Mouse (Mus musculus) limb, embryonic 10.5 days (tissue): ENCODE results near the gene P2ry10. TPM values are rescaled to one million over a fixed set of nuclear protein-coding genes. Genes with fewer than 3 reads are reported as not detected.
"Not testable (repeated sequence)": the region's sequence is repeated elsewhere in the genome, so short reads cannot be mapped to it uniquely, and the experiment has no call there.

Experiments
- DNase-seq: peaks from one replicate; pipeline ENCODE4 v3.0.0-alpha.2; 2017; ENCODE audit warnings: low spot score
- H3K27ac ChIP-seq: fragments of 300-500 bp; sonication (generic); 2 replicates; pipeline ENCODE4 v1.5.1; 2016; ENCODE audit warnings: mild to moderate bottlenecking
- H3K27me3 ChIP-seq: fragments of 300-500 bp; sonication (generic); 2 replicates; pipeline ENCODE4 v1.6.1; 2016; ENCODE audit warnings: low read depth, mild to moderate bottlenecking; ENCODE audit not compliant: poor library complexity, severe bottlenecking
- H3K36me3 ChIP-seq: fragments of 300-500 bp; sonication (generic); 2 replicates; pipeline ENCODE4 v1.6.1; 2016; ENCODE audit warnings: mild to moderate bottlenecking, moderate library complexity
- H3K4me1 ChIP-seq: fragments of 300-500 bp; sonication (generic); 2 replicates; pipeline ENCODE4 v1.6.1; 2016
- H3K4me3 ChIP-seq: fragments of 300-500 bp; sonication (generic); 2 replicates; pipeline ENCODE4 v1.5.1; 2016; ENCODE audit warnings: mild to moderate bottlenecking, moderate library complexity
- H3K9me3 ChIP-seq: fragments of 300-500 bp; sonication (generic); replicated peaks from 2 replicates; pipeline ENCODE4 v1.6.1; 2016; ENCODE audit warnings: mild to moderate bottlenecking
- WGBS: fragments of 180-500 bp; shearing (Covaris S2); methylation state at CpG from one replicate; pipeline ENCODE4 v1.1.7; 2016; 5-methylcytosine and 5-hydroxymethylcytosine counted together
- polyA plus RNA-seq: library from polyadenylated mRNA; unstranded; fragments of >200 nt; fragmentation: Nextera tagmentation; extraction: Ambion mirVana; gene quantifications from 2 replicates; pipeline ENCODE4 v1.2.1, GENCODE M21; 2016

Gene P2ry10
- 0.09 TPM in 1 of 2 replicates, not detected in the other for polyA plus RNA-seq

GRCm38 (mm10) chrX:107088177-107088576 is at the start of gene P2ry10:
P2ry10 (plus strand) TSS chrX:107088492.
- Histone ChIP-seq H3K36me3 (no peaks in the 10 kb centered on the region), H3K27me3 (0 out of 2 replicates have a peak, but pooled peaks cover 8% of the 10 kb centered on the region), H3K4me1 (no peaks in the 10 kb centered on the region), H3K27ac (no peak within 1 kb of the TSS), H3K9me3 (no peaks in the 10 kb centered on the region), H3K4me3 (no peak within 1 kb of the TSS)
- 74% methylated on average over 4 of the region's 4 CpGs for WGBS
- no peak for DNase-seq

GRCm38 (mm10) chrX:107039146-107039545 is 49.1 kb upstream of the P2ry10 start:
- no peak overlapping the region for H3K27ac ChIP-seq
- H3K4me3 ChIP-seq, result no peak overlapping the region
- H3K4me1 ChIP-seq, result no peaks in the 10 kb centered on the region
- no peak for DNase-seq
- no peaks in the 10 kb centered on the region for H3K9me3 ChIP-seq
- no peaks in the 10 kb centered on the region for H3K36me3 ChIP-seq
- H3K27me3 ChIP-seq, result peaks cover 8% of the 10 kb centered on the region; the same call in 1 of the 2 replicates

DNA sequence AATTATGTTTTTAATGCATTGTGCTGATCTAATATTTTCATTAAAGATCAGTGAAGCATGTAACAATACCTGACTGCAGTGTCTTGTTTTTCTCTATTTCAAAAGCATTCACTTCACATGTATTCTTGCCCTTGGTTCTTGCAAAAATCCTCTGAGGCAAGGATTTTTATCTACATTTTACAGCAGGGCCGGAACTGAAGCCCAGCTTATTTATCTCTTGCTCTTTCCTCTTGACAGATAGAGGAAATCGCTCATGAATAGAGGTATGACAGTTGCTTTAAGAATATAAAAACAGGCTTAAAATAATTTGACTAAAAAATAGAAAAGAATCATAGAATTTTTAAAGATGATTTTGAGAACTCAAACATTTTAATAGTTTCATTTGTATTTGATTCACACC is 48.7 kb upstream of the P2ry10 start:
- Histone ChIP-seq H3K36me3 (no peaks in the 10 kb centered on the region), H3K4me3 (no peak overlapping the region), H3K27me3 (peaks cover 7% of the 10 kb centered on the region; the same call in 1 of the 2 replicates), H3K27ac (no peak overlapping the region), H3K4me1 (no peaks in the 10 kb centered on the region), H3K9me3 (no peaks in the 10 kb centered on the region)
- DNase-seq, result no peak
- 79% methylated on average over 2 of the region's 2 CpGs for WGBS

DNA sequence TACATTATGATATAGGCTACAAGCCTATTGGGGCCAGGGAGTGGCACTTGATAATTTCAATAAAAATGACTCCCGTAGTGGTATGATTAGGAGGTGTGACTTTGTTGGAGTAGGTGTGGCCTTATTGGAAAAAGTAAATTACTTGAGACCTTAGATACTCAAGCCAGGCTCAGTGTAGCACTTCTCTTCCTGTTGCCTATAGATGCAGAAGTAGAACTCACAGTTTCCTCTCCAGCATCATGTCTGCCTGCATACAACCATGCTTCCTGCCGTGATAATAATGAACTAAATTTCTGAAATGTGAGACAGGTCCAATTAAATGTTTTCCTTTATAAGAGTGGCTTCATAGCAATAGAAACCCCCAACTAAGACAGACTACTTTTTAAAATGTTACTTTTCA is 45.9 kb upstream of the P2ry10 start:
- WGBS, result 89% methylated on average over 2 of the region's 2 CpGs
- Histone ChIP-seq H3K9me3 (no peaks in the 10 kb centered on the region), H3K27me3 (no peaks in the 10 kb centered on the region), H3K4me1 (no peaks in the 10 kb centered on the region), H3K36me3 (no peaks in the 10 kb centered on the region), H3K27ac (no peak overlapping the region), H3K4me3 (no peak overlapping the region)
- no peak for DNase-seq

DNA sequence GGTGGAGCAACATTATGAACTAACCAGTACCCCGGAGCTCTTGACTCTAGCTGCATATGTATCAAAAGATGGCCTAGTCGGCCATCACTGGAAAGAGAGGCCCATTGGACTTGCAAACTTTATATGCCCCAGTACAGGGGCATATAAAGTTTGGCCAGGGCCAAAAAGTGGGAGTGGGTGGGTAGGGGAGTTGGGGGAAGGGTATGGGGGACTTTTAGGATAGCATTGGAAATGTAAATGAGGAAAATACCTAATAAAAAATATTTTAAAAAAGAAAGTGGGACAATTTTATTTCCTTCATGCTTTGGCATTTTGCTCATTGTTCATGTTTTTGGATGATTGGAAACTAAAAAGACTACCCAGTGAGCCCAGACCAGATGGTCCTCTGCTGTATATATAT is 4.9 kb upstream of the P2ry10 start:
- H3K4me1 ChIP-seq, DNase-seq, H3K27ac ChIP-seq, H3K36me3 ChIP-seq, H3K27me3 ChIP-seq, H3K4me3 ChIP-seq, H3K9me3 ChIP-seq: not testable (repeated sequence)
- WGBS, result 97% methylated on average over 2 of the region's 2 CpGs

GRCm38 (mm10) chrX:107084320-107084719 is 4.0 kb upstream of the P2ry10 start:
- Histone ChIP-seq H3K4me3 (no peak overlapping the region), H3K27ac (no peak overlapping the region), H3K9me3 (no peaks in the 10 kb centered on the region), H3K27me3 (0 out of 2 replicates have a peak, but pooled peaks cover 4% of the 10 kb centered on the region), H3K36me3 (no peaks in the 10 kb centered on the region), H3K4me1 (no peaks in the 10 kb centered on the region)
- no peak for DNase-seq

DNA sequence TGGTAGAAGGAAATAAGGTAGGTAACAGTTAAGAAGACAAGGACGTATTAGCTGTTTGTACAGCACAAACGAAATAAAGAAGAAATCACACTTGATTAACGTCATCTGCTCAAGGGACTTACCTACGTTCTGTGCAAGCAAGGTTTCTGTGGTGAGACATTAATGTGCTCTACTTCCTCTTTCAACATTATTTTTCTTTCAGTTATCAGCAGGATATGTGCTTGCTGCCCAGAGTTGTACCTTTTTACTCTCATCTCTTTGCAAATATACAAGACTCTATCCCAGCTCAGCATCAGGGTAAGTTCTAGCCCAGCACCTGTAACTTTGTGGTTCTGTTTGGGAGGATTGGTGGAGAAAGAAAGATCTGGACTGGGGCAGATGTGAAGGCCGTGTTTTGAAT is 839 bp downstream of the P2ry10 start:
- 86% methylated on average over 5 of the region's 5 CpGs for WGBS
- DNase-seq, result no peak
- Histone ChIP-seq H3K4me1 (no peaks in the 10 kb centered on the region), H3K4me3 (no peak overlapping the region), H3K9me3 (no peaks in the 10 kb centered on the region), H3K36me3 (no peaks in the 10 kb centered on the region), H3K27ac (no peak overlapping the region), H3K27me3 (0 out of 2 replicates have a peak, but pooled peaks cover 8% of the 10 kb centered on the region)

DNA sequence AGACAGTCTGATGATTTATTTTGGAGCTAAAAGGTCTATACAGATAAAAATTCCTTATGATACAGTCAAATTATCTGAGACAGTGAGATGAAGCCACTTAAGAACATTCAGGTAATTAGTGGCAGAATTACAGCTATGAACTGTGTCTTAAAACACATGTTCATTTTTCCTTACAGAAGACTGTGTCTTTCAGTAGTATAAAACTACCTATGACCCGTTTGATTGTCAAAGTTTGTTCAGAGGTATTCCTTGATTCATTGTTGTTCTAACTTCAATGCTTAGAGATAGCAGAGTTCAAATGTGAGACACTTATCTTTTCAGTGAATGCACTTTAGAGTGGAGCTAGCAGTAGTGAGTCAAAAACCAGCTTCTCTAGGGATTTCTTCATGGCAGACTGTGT is 1.6 kb downstream of the P2ry10 start:
- Histone ChIP-seq H3K36me3 (no peaks in the 10 kb centered on the region), H3K4me3 (no peak overlapping the region), H3K4me1 (no peaks in the 10 kb centered on the region), H3K27ac (no peak overlapping the region), H3K9me3 (no peaks in the 10 kb centered on the region), H3K27me3 (0 out of 2 replicates have a peak, but pooled peaks cover 8% of the 10 kb centered on the region)
- 76% methylated on average over 1 of the region's 1 CpGs for WGBS
- no peak for DNase-seq

DNA sequence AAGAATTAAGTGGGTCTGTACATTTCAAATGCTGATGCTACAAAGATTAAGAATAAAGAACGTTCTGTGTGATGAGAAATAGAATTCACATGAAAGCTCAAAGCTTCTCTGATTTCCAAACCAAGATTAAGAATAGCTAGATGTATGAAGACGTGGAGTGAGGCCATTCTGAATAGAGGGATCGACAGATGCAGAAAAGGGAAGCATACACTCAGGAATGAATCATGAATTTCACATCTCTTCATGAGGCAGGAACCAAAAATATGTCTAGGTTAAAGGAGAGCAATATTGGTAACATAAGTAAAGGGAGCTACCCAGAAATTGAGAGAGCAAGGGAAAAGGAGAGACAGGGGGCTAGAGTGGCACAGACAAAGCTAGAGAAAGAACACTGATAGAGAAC is 7.3 kb downstream of the P2ry10 start:
- H3K27me3 ChIP-seq, result 0 out of 2 replicates have a peak, but pooled peaks cover 5% of the 10 kb centered on the region
- no peaks in the 10 kb centered on the region for H3K4me1 ChIP-seq
- H3K4me3 ChIP-seq, result no peak overlapping the region
- 81% methylated on average over 3 of the region's 3 CpGs for WGBS
- no peaks in the 10 kb centered on the region for H3K9me3 ChIP-seq
- DNase-seq, result no peak
- no peaks in the 10 kb centered on the region for H3K36me3 ChIP-seq
- no peak overlapping the region for H3K27ac ChIP-seq

DNA sequence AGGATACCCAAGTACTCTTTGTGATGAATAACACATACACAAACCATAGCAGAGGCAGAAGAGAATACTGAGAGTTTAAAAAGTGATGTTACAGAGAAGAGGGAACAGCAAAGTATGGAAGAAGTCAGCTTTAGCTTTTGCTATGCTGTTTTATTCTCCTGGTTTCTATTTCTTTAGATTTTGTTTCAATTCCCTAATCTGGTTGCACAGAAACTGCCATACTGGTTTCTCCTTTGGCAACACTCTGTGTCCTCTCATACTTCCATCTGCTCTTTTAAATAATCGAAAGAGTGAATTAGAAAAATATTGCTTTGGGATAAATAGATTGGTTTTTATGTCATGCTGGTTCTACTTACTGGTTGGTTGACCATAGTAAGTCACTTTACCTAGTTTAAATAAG is 28.0 kb downstream of the P2ry10 start:
- Histone ChIP-seq H3K27me3 (no peaks in the 10 kb centered on the region; the same call in 1 of the 2 replicates), H3K4me1 (no peaks in the 10 kb centered on the region), H3K27ac (no peak overlapping the region), H3K4me3 (no peak overlapping the region), H3K9me3 (no peaks in the 10 kb centered on the region), H3K36me3 (no peaks in the 10 kb centered on the region)
- 89% methylated on average over 1 of the region's 1 CpGs for WGBS
- no peak for DNase-seq

DNA sequence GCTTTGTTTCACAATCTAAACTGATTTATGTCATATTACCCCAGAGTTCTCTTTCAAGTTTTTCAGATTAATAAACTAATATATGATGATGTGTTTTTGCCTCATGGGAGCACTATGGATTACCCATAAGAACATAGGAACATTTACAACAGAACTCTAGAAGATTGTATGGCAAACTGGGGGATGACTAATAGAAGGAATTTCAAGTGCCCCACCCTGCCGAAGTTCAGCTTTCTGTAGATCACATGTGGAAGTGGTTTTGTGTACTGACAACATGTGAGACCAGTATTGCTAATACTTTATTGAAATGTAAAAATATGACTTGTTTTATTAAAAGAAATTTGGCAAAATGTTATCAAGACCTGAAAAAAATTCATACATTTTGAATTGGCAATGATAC is 28.7 kb downstream of the P2ry10 start:
- Histone ChIP-seq H3K36me3 (no peaks in the 10 kb centered on the region), H3K27me3 (no peaks in the 10 kb centered on the region), H3K4me1 (no peaks in the 10 kb centered on the region), H3K4me3 (no peak overlapping the region), H3K9me3 (no peaks in the 10 kb centered on the region), H3K27ac (no peak overlapping the region)
- 91% methylated on average over 1 of the region's 1 CpGs for WGBS
- DNase-seq, result no peak

DNA sequence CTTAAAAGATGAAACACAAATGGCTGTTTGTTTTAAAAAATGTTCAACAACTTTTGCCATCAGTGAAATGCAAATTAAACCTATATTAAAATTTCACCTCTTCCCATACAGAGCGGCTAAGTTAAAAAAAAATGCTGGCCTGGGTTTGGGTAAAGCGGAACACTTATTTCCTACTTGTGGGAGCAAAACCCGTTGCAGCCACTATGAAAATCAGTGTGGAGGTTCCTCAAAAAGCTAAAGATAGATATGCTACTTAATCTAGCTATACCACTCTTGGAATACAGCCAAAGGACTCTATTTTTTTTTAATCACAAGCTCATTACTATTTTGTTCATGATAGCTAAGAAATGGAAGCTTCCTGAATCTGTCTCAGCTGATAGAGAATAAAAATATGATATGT is 54.9 kb downstream of the P2ry10 start:
- no peak for DNase-seq
- no peaks in the 10 kb centered on the region for H3K27me3 ChIP-seq
- H3K4me1 ChIP-seq, result no peaks in the 10 kb centered on the region
- H3K36me3 ChIP-seq, result no peaks in the 10 kb centered on the region
- WGBS, result 92% methylated on average over 3 of the region's 3 CpGs
- H3K27ac ChIP-seq, result no peak overlapping the region
- H3K9me3 ChIP-seq, result no peaks in the 10 kb centered on the region
- H3K4me3 ChIP-seq, result no peak overlapping the region

GRCm38 (mm10) chrX:107143930-107144329 is 55.6 kb downstream of the P2ry10 start:
- DNase-seq, result no peak
- no peaks in the 10 kb centered on the region for H3K36me3 ChIP-seq
- 0 out of 2 replicates have a peak, but pooled peaks cover 5% of the 10 kb centered on the region for H3K27me3 ChIP-seq
- no peak overlapping the region for H3K27ac ChIP-seq
- H3K4me3 ChIP-seq, result no peak overlapping the region
- H3K4me1 ChIP-seq, result no peaks in the 10 kb centered on the region
- no peaks in the 10 kb centered on the region for H3K9me3 ChIP-seq
- WGBS, result 73% methylated on average over 2 of the region's 2 CpGs

DNA sequence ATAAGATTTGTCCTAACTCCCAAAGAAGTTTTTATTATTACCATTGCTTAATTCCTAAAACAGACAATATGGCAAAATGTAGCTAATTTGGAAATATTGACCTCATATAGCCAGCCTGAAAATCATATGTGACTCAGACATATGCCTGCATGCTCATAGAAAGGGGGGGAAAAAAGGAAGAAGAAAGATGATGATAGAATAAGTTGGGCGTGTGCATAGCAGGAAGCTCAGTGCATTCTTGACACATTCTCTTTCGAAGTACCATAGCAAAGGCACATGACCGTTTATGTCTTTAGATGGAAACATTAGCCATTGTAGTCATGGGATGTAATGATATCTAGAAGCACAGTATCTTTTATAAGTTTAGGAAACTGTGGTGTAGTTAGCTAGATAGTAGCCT is 60.4 kb downstream of the P2ry10 start, which contains the start of gene P2ry10b:
Gene P2ry10b (plus strand): TSS at position 247 of the 400 bp plus-strand sequence.
- Histone ChIP-seq H3K9me3 (no peaks in the 10 kb centered on the region), H3K27me3 (peaks cover 18% of the 10 kb centered on the region; the same call in 1 of the 2 replicates), H3K4me3 (no peak within 1 kb of the TSS), H3K4me1 (peaks cover 6% of the 10 kb centered on the region; the same call in 1 of the 2 replicates), H3K27ac (no peak within 1 kb of the TSS; the same call in 1 of the 2 replicates), H3K36me3 (no peaks in the 10 kb centered on the region)
- DNase-seq, result no peak
- 85% methylated on average over 3 of the region's 3 CpGs for WGBS
